Mouse (Mus musculus): ENCODE measurements around the gene Rtl5.

- TF ChIP-seq CTCF (conservative IDR thresholded peaks at IDR 0.05; ENCODE audit: insufficient read depth, insufficient read length, low read depth, low read length) (no peak), POLR2A (IDR thresholded peaks at IDR 0.05; ENCODE audit: low read depth, low read length) (no peak)
These were observed 19.9 kb downstream of the Rtl5 start for GRCm38 (mm10) chrX:102051225-102051624.

Measured in kidney, adult 2 months (tissue).